Mouse (Mus musculus) small intestine, adult 2 months (tissue): ENCODE measurements around the gene Mcf2l.

Experiments
- CTCF ChIP-seq: fragments of 200-500 bp; IDR thresholded peaks from 2 replicates; pipeline ENCODE4 v1.5.1; 2012; ENCODE audit warnings: low read depth, mild to moderate bottlenecking, control low read depth, inconsistent platforms, low read length, moderate library complexity, mixed read lengths; ENCODE audit not compliant: insufficient replicate concordance, insufficient read length; ENCODE audit errors: extremely low read depth
- POLR2A ChIP-seq: fragments of 200-500 bp; IDR thresholded peaks from 2 replicates; pipeline ENCODE4 v1.6.1; 2012; ENCODE audit warnings: low read depth, mild to moderate bottlenecking, control low read depth, inconsistent platforms, low read length, moderate library complexity

- TF ChIP-seq CTCF (no peak), POLR2A (no peak)
These were observed 154.9 kb downstream of the Mcf2l start for GRCm38 (mm10) chr8:13028482-13028881.
